Mouse (Mus musculus): ENCODE data around the gene Zfp316.

The Zfp316 gene

DNA sequence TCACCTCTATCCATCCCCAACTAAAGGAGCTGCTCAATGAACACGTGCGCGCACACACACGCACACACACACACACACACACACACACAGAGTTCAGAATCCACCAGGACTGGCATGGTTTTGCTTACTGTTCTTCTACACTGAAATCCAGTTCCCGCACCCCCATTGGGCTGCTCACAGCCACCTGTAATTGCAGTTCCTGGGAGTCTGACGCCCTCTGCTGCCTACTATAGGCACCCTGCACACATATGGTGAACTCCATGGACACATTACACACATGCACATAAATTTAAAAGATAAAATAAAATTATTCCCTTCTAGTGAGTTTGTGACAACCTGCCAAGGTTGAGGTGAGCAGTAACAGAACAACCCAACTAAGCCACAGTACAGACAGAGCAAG lies 14.9 kb upstream of the Zfp316 start:
- DNase-seq (ENCODE audit: low read depth, low spot score): no peak

DNA sequence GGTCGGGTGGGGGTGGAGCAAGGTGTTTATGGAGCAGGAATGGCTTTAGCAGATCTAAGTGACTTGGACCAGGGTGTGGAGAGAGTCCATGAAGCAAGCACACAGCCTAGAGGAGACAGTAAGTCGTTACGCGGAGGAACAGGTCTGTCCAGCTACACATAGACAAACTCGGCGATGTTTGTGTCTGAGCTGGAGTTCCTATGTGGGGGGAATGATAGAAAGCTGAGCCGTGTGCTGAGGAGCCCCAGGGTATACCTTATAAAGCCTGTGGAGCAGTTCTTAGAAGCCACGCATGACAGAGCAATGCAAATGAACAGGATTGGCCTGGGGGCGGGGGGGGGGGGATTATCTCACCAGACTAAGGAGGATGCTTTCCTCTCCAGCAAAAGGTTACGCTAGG lies 9.4 kb upstream of the Zfp316 start:
- DNase-seq (ENCODE audit: low read depth, low spot score): no peak

DNA sequence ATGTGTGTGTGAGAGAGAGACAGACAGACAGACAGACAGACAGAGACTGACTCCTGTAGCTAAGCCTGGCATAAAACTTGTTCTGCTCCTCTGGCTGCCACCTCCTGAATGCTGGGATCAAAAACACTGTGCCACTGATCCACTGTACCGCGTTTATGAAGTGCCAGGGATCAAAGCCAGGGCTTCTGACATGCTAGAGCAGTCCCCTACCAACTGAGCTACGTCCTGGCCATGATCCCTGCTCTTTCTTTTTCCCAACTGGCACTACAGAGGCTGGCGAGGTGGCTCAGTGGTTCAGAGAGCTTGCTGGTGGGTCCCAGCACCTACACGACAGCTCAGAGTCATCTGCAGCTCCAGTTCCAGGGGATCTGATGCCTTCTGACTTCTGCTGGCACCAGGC lies 5.9 kb upstream of the Zfp316 start:
- no peak for DNase-seq (ENCODE audit: low read depth, low spot score)

DNA sequence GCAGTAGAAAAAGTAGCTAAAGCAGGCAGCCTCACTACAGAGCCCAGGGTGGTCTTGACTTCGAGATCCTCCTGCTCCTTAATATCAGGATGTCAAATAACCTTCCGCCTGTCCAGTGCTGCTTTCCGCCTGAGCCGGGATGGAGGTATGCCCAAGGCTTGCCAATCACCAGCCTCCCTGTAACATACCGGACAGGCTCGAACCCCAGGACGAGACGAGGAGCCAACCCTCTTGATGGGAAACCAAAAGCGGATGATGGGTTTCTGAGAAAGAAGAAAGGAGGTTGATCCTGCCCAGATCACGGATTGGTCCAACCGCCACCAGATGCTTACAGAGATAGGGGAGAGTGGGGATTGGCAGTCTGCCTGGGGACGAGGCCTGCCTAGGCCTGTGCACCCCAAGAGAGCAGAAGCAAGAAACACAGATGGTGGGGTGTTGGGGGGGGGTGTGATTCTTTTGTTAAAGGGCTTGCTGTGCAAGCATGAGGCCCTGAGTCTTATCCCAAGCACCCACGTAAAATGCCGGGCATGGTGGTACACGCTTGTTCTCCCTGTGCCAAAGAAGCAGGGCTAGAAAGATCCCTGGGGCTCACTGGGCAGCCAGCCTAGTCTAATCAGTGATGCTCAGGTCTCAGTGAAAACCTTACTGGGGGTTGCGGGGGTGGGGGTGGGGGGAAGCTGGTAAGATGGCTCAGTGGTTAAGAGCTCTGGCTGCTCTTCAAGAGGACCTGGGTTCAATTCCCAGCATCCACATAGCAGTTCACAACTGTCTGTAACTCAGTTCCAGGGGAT lies 2.9 kb upstream of the Zfp316 start:
- no peak for DNase-seq (ENCODE audit: low read depth, low spot score)

DNA sequence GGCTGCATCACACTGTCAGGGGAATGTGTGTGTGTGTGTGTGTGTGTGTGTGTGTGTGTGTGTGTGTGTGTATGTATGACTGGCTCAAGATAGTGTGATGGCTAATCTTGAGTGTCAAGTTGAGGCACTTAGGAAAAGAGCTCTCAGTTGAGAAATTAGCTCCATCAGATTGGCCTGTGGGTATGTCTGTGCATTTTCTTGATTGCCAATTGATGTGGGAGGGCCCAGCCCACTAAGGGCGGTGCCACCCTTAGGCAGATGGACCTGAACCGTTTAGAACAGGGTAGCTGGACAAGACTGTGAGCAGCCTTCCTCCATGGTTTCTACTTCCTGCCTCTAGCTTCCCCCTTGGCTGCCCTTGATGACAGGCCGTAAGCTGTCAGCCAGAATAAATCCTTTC lies 2.3 kb upstream of the Zfp316 start:
- DNase-seq (ENCODE audit: low read depth, low spot score): no peak

DNA sequence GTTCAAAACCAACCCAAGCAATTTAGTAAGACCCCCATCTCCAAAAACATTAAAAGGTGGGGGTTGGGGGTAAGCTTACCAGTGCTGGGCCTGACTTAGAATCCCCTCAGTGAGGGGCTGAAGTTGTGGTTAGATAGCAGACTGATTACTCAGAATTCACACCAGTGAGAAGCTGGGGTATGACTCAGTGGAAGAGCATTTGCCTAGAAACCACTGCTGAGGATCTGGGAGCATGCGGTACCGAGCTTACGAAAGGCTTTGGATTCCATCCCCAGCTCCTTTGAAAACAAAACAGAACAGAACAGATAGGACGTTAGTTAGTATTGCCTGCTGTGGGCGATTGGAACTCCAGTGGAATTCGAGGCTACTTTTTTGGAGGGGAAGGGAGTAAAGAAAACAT lies 1.8 kb upstream of the Zfp316 start:
- no peak for DNase-seq (ENCODE audit: low read depth, low spot score)

DNA sequence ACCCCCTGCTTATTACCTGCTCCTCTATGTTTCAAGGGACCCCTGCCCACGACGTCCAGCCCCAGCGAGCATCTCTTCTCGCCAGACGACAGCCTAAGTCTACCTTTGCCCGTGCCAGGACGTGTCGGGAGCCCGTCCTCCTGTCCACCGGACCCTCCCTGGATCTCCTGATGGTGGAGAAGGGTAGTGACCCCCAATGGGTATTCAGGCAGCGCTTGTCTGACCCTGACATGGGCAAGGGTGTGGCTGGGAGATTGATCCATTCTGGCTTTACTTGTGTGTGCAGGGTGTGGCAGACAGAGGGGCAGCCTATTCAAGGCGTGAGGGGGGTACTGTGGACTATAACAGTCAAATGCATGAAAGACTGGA lies 313 bp upstream of the Zfp316 start:
- DNase-seq (ENCODE audit: low read depth, low spot score): no peak

DNA sequence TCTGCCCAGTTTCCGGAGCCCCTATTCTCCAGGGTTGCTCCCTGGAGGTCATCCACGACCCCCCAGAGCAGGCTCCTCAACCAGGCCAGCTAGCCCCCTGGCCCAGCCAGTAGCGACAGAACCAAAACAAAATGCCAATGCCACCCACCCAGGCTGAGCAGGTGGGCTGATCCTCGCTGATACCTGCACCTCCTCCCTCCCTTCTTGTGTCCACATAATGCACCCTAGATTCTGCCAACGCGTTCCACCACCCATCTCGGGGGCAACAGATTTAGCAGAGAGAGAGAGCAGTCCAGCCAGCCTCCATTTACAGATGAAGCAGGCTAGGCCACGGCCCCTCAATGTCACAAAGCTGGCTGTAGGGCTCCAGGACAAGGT lies 848 bp downstream of the Zfp316 start:
- DNase-seq (ENCODE audit: low read depth, low spot score): no peak

DNA sequence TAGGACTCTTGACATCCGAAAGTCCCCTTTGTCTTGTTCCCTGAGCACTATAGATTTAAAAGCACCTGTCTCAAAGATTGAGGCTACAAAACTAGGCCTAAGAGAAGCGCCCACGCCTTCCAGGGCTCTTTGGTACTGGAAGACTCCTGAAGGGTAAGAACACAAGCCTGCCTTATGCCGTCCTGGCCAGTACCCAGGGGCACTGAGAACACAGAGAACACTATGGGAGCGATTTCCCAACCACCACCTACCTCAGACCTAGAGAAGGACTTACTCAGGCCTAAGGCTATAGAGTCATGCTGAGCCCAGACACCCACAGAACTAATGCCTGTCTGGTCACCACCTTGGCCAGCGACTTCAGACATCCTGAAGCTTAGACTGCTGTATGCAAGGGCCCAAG lies 3.0 kb downstream of the Zfp316 start:
- no peak for DNase-seq (ENCODE audit: low read depth, low spot score)

DNA sequence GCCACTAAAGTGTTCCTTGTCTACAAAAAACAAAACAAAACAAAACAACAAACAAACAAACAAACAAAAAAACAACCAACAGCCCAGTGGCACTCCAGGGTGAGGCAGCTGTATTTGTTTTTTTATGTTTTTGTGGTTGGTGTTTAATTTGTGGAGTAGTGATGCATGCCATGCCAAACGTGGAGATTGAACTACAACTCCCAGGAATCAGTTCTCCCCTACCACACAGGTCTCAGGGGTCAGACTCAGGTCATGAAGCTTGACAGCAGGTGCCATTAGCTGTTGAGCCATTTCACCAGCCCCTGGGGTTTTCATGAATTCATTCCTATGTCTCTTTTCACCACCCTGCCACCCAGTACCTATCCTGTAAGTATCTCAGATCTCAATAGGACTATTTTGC lies 4.4 kb downstream of the Zfp316 start:
- no peak for DNase-seq (ENCODE audit: low read depth, low spot score)

DNA sequence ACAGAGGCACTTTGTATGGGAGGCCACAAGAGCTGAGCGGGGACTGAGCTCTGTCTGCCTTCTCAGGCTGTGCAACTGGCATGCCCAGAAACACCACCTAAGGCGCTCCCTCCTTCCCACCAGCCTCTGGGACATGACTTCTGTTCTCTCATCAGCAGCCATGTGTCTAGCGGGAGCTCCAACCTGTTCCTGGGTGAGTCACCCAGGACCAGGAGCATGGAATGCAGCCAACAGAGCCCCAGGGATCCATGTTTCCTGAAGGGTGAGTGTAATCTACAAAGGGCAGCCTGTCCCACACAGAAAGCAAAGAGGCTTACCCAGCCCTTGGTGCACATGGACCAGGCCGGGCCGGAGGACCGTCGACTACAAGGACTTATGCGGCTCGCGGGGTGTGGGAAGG lies 5.1 kb downstream of the Zfp316 start:
- DNase-seq (ENCODE audit: low read depth, low spot score): no peak

DNA sequence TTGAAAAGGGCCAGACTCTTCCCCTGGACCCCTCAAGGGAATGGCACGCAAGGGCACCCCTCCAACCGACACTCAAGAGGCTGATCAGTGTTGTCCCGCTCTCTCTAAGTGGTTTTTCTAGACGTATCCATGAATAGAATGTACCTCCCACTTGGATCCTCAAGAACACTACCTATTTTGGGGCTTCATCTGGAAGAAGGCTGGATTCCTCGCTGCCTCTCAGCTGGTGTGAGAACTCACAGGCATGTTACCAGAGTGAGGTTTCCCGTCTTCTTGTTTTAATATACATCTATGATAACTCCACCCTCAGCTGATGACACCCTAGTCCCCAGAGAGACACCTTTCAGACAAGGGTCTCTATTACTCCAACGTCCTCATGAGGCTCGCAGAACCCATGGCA lies 8.2 kb downstream of the Zfp316 start:
- DNase-seq (ENCODE audit: low read depth, low spot score): no peak

DNA sequence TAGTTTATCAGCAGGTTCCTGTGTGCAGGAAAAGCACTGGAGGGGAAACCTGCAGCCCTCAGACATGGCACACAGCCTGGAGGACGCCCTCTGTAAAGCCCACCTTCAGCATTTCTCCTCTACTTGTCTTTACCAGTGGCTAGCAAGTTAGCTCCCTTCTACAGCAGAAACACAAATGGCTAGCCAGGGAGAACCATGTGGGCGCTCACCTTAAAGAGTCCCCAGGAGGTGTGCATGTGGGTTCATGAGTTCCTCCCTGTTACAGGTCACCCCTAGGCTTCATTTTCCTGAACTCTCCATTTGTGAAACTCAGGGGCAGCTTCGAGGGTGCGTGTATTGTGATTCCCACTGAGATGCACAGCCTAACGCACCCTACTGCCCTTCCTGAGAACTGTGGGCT lies 14.0 kb downstream of the Zfp316 start:
- DNase-seq (ENCODE audit: low read depth, low spot score): no peak

DNA sequence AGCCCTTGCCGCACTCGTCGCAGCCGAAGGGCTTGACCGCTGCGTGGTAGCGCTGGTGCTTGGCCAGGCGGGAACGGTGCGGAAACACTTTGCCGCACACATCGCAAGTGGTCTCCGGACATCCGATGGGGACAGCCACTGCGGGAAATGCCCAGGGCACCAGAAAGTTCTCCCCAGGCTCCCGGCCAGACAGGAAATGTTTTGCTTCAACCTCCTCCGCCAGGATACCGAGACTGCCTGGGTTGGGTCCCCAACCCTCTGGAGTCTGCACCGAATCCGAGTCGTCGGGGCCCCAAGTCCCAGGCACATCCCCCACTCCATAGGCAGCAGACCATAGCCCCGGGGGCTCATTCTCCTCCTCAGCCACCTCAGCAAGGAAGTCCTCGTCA lies 14.7 kb downstream of the Zfp316 start:
- DNase-seq (ENCODE audit: low read depth, low spot score): no peak

DNA sequence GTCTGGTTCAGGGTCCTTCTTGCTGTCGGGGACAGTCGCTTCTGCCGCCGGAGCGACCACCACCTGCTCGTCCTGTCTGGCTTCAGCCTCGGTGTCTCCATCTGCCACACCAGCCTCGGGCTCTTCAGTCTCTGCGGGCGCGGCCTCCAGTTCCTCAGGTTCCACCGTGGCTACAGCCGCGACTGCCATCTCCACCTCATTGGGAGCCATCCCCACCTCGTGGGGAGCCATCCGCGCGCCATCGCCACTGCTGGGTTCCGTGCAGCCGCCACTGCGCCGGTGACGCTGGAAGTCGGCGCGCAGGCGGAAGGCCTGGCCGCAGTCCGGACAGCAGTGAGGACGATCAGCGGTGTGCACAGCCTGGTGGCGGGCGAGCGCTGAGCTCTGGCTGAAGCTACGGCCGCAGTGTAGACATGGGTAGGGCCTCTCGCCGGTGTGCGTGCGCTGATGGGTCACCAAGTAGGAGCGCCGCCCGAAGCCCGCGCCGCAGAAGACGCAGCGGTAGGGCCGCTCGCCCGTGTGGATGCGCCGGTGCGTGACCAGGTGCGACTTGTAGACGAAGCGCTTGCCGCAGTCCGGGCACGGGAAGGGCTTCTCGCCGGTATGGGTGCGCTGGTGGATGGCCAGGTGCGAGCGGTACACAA lies 15.2 kb downstream of the Zfp316 start:
- no peak for DNase-seq (ENCODE audit: low read depth, low spot score)

DNA sequence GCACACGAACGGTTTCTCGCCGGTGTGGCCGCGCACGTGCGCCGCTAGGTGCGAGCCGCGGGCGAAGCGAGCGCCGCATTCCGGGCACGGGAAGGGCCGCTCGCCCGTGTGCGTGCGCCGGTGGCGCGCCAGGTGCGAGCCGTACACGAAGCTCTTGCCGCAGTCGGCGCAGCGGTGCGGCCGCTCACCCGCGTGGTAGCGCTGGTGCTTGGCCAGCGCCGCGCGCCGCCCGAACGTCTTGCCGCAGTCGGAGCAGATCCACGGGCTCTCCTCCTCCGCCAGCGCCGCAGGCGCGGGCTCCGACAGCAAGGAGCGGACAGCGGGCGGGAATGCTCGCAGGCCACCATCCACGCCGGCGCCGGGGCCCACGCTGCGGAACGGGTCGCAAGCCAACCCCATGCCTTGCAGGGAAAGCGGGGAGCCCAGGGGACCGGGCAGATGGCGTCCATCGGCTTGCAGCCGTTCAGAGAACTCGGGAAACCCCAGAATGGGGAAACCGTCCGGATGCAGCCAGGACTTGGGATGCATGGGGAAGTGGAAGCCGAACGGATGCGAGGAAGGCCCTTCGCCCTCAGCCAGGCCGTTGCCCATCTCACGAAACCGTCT lies 15.8 kb downstream of the Zfp316 start:
- DNase-seq (ENCODE audit: low read depth, low spot score): peak; percentile 29

DNA sequence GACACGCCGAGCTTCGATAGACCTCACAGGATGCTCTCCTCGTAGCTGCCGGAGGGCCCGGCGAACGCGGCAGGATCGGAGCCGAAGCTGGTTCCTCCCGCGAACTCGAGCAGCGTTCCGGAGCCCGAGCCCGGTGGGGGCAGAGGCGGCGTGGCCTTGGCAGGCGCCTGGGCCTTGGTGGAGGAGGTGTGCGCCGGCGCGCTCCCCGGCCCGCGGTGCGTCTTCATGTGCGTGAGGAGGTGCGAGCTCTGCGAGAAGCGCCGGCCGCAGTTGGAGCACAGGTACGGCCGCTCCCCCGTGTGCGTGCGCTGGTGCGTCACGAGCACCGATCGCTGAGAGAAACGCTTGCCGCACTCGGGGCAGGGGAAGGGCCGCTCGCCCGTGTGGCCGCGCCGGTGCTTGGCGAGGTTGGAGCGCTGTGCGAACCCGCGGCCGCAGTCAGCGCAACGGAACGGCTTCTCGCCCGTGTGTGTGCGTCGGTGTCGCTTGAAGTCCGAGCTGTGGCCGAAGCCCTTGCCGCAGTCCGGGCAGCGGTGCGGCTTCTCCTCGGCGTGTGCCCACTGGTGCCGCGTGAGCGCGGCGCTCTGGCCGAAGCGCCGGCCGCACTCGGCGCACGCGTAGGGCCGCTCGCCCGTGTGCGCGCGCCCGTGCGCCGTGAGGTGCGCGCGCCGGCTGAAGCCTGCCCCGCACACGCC lies 16.5 kb downstream of the Zfp316 start:
- no peak for DNase-seq (ENCODE audit: low read depth, low spot score)

DNA sequence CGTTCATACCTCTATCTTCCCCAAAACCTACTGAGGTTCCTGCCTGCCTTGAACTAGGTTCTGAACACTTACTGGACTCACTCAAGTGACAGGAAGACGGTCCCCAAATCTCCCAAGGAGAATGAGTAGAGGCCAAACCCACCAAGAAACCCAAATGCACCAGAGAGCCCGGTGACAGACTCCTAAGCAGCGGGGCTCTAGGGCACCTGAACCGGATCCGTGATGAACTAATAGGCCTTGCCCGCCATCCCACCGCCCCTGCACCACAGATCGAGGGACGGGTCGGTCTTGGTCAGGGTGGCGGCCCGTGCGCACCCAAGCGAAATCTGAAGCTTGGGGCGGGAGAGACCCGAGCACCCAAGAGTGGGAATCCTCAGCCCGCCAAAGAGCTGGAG lies 17.0 kb downstream of the Zfp316 start:
- DNase-seq (ENCODE audit: low read depth, low spot score): no peak

DNA sequence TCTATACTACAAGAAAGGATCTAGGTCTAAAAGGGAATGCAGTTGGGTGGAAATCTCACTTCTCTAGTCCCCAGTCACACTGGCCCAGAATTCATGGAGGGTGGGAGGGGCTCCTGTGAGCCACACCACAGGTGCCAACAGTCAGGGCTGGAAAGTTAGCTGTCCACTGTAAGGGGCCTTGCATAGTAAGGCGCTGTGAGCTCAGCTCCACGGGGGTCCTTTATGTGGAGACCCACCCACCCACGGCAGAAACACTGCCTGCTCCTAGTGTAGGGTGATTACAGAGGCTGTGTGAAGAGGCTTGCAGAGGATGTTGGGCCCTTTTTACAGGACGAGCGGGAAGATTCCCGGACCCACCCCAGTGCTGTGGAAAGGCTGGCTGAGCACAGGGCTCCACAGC lies 17.8 kb downstream of the Zfp316 start:
- DNase-seq (ENCODE audit: low read depth, low spot score): no peak

DNA sequence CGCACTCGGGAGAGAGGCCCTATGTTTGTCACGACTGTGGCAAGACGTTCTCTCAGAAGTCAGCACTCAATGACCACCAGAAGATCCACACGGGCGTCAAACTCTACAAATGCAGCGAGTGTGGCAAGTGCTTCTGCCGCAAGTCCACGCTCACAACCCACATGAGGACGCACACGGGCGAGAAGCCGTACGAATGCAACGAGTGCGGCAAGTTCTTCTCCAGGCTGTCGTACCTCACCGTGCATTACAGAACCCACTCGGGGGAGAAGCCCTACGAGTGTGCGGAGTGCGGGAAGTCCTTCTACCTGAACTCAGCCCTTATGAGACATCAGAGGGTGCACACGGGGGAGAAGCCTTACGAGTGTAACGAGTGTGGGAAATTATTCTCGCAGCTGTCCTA lies 24.9 kb downstream of the Zfp316 start:
- DNase-seq (ENCODE audit: low read depth, low spot score): no peak

DNA sequence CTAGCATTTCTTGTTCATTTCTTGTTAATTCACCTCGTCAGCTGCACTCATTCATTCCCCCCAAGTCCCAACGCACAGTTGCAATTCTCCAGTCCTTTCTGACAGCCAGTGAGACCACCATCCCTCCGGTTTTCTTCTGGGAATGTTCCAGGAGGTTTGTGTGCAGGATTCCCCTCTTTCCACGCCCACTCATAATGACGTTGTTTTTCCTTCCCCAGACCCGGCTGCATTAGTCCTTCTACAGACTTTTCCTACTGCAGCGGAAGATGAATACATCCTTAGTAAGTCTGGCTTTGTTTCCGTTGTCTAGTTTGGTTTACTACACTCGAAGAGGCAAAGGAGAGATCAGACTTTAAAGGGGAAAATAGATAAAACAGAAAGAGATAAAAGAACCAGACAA lies 33.8 kb downstream of the Zfp316 start:
- no peak for DNase-seq (ENCODE audit: low read depth, low spot score)

DNA sequence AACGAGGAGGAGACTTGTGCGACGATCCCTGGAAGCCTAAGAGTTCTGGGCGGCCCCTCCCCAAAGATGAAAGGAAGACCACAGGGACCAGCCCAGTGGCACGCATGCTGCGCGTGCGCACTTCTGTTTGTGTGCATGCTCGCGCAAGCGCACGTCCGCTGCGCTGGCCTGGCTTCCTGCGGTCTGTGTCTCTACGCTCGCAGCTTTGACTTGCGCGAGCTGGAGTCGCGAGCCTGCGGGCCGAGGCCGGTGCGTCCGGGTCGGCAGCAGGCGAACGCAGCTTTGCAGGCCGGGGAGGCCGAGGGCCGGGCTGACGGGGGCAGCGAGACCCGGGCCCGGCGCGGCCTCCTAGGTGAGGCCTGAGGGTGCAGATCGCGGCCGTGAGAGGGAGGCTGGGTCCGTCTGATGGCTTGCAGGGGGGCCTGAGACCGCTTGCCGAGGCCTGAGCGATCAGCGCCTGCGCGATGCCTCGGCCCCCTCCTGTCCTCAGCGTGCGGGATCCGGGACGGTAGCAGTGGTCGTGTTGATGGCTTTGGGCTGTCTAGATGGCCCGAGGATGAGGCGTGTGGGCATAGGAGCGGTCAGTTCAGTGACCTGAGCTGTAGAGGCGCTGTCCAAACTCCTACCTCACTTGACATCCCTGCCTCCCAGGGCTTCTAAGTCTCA lies 34.7 kb downstream of the Zfp316 start, which contains the start of gene Zfp12:
Gene Zfp12 (plus strand): TSS at position 136 of the 666 bp plus-strand sequence.
- DNase-seq (ENCODE audit: low read depth, low spot score): peak; percentile 99
